Mouse (Mus musculus): ENCODE results near the gene Tlr6. TPM values are rescaled to one million over a fixed set of nuclear protein-coding genes. Genes with fewer than 3 reads are reported as not detected.

Tlr6 gene
- 0.06 and 0.10 TPM in 2 replicates for polyA plus RNA-seq (2012; rRNA removed)

DNA sequence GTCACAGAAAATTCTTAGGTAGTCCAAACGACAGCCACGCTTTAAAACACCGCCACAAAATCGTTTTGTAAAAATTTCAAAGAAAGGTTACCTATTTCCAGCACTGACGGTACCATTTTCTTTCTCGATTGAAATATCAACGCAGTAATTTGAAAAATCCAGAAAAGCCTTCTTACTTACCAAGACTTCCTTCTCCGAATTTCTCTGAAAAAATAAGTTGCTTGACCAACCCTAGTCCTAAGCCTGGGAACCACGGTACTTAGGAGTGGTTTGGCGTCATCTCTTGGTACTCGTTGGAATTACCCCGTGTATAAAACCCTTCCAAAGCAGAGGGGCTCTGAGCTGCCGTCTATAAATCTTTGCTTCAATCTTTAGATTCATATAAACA is at the start of gene Tlr6:
Gene Tlr6, minus strand, starts transcription at position 255 of the 388 bp plus-strand sequence.
- Histone ChIP-seq H3K27me3 (ENCODE audit: control insufficient read depth, insufficient read depth, low read length) (no peaks in the 10 kb centered on the region), H3K4me3 (ENCODE audit: control insufficient read depth, low read depth, low read length) (no peak within 1 kb of the TSS), H3K4me1 (ENCODE audit: control insufficient read depth, insufficient read depth, low read length) (no peaks in the 10 kb centered on the region), H3K36me3 (ENCODE audit: control insufficient read depth, insufficient read depth, low read length) (no peaks in the 10 kb centered on the region), H3K27ac (ENCODE audit: control insufficient read depth, insufficient read depth, low read depth, low read length) (no peak within 1 kb of the TSS)
- TF ChIP-seq POLR2A (IDR thresholded peaks at IDR 0.05; ENCODE audit: control insufficient read depth, low read depth, low read length) (no peak), CTCF (IDR thresholded peaks at IDR 0.05; ENCODE audit: control insufficient read depth, insufficient read depth, insufficient replicate concordance, low read depth, low read length) (no peak)

DNA sequence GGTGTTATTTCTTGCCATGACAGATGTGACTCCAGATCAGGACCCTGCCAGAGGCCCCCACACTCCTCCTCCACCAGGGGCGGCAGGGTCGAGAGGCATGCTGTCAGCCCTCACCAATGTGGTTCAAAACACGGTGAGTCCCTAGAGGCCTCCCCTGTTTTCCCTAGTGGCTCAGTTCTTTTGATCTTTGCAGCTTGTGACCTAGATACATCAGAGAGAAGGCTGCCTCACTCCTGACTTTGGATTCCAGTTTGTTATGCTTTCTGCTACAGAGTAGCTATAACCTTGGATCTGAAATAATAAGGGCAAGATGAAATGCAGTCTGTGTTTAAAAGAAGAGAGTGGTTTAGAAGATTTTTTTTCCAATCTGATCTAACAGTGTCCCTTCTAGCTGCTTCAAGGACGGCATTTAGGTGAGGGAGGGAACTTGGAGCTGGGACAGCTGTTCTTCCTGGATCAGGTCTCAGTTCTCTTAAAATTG is 46.2 kb upstream of the Tlr6 start:
- no peaks in the 10 kb centered on the region for H3K27me3 ChIP-seq (ENCODE audit: control insufficient read depth, insufficient read depth, low read length)
- no peak overlapping the region for H3K4me3 ChIP-seq (ENCODE audit: control insufficient read depth, low read depth, low read length)
- H3K4me1 ChIP-seq (ENCODE audit: control insufficient read depth, insufficient read depth, low read length): peaks cover 3% of the 10 kb centered on the region; the same call in 1 of the 2 replicates
- peak overlapping the region; percentile 60 for H3K27ac ChIP-seq (ENCODE audit: control insufficient read depth, insufficient read depth, low read depth, low read length)
- no peaks in the 10 kb centered on the region for H3K36me3 ChIP-seq (ENCODE audit: control insufficient read depth, insufficient read depth, low read length)
- no peak for TF ChIP-seq POLR2A (IDR thresholded peaks at IDR 0.05; ENCODE audit: control insufficient read depth, low read depth, low read length)
- TF ChIP-seq CTCF (IDR thresholded peaks at IDR 0.05; ENCODE audit: control insufficient read depth, insufficient read depth, insufficient replicate concordance, low read depth, low read length): no peak

GRCm38 (mm10) chr5:65005251-65005650 is 45.4 kb upstream of the Tlr6 start:
- H3K27me3 ChIP-seq (ENCODE audit: control insufficient read depth, insufficient read depth, low read length): no peaks in the 10 kb centered on the region
- no peak for TF ChIP-seq CTCF (IDR thresholded peaks at IDR 0.05; ENCODE audit: control insufficient read depth, insufficient read depth, insufficient replicate concordance, low read depth, low read length)
- TF ChIP-seq POLR2A (IDR thresholded peaks at IDR 0.05; ENCODE audit: control insufficient read depth, low read depth, low read length): no peak
- H3K27ac ChIP-seq (ENCODE audit: control insufficient read depth, insufficient read depth, low read depth, low read length): no peak overlapping the region
- H3K4me3 ChIP-seq (ENCODE audit: control insufficient read depth, low read depth, low read length): no peak overlapping the region
- H3K4me1 ChIP-seq (ENCODE audit: control insufficient read depth, insufficient read depth, low read length): peaks cover 3% of the 10 kb centered on the region; the same call in 1 of the 2 replicates
- H3K36me3 ChIP-seq (ENCODE audit: control insufficient read depth, insufficient read depth, low read length): no peaks in the 10 kb centered on the region

- no peak for TF ChIP-seq CTCF (IDR thresholded peaks at IDR 0.05; ENCODE audit: control insufficient read depth, insufficient read depth, insufficient replicate concordance, low read depth, low read length)
- TF ChIP-seq POLR2A (IDR thresholded peaks at IDR 0.05; ENCODE audit: control insufficient read depth, low read depth, low read length): no peak
- H3K27ac ChIP-seq (ENCODE audit: control insufficient read depth, insufficient read depth, low read depth, low read length): no peak overlapping the region
- H3K36me3 ChIP-seq (ENCODE audit: control insufficient read depth, insufficient read depth, low read length): no peaks in the 10 kb centered on the region
- no peaks in the 10 kb centered on the region for H3K27me3 ChIP-seq (ENCODE audit: control insufficient read depth, insufficient read depth, low read length)
- peaks cover 3% of the 10 kb centered on the region; the same call in 1 of the 2 replicates for H3K4me1 ChIP-seq (ENCODE audit: control insufficient read depth, insufficient read depth, low read length)
- H3K4me3 ChIP-seq (ENCODE audit: control insufficient read depth, low read depth, low read length): no peak overlapping the region
Observed at GRCm38 (mm10) chr5:65003946-65004535, 44.1 kb upstream of the Tlr6 start.

DNA sequence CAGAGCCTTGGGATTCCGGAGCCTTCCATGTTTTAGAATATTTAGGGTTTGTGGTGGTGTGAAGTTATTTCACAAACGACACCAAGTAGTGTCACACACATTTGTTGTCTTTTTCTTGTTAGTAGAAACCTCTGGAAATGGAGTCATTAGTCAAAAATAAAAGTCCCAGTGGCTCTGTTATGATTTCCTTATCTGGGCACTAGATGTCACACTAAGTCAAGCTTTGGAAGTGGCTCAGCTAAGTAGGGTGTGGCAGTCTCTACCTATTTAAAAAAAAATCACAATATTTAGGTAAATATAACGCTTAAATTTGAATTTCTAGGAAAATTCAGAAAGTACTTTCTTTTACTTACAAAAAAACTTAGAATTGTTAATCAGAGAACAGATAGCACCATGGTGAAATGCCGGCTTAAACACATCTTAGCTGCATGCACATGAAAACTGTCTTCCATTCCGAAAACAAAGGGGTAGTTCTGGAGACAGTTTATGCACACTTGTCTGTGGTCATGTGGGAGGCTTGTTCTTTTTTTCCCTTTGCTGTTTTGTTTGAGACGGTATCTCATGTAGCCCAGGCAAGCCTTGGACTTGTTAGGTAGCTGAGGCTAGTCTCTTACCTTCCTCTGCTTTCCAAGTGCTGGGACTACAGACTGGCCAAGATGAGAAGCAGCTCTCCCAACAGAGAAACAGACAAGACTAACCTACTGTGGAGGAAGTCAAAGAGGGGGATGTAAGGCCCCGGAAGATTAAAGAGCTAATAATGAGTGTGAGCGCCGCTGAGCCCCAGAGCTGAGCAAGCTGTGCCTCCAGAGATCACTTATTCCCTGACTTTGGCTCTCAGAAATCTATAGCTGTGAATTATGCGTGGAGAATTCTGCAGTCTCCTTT is 43.3 kb upstream of the Tlr6 start:
- H3K27me3 ChIP-seq (ENCODE audit: control insufficient read depth, insufficient read depth, low read length): no peaks in the 10 kb centered on the region
- H3K4me1 ChIP-seq (ENCODE audit: control insufficient read depth, insufficient read depth, low read length): peaks cover 3% of the 10 kb centered on the region; the same call in 1 of the 2 replicates
- no peak overlapping the region for H3K27ac ChIP-seq (ENCODE audit: control insufficient read depth, insufficient read depth, low read depth, low read length)
- no peak overlapping the region for H3K4me3 ChIP-seq (ENCODE audit: control insufficient read depth, low read depth, low read length)
- no peaks in the 10 kb centered on the region for H3K36me3 ChIP-seq (ENCODE audit: control insufficient read depth, insufficient read depth, low read length)
- TF ChIP-seq POLR2A (IDR thresholded peaks at IDR 0.05; ENCODE audit: control insufficient read depth, low read depth, low read length) (no peak), CTCF (IDR thresholded peaks at IDR 0.05; ENCODE audit: control insufficient read depth, insufficient read depth, insufficient replicate concordance, low read depth, low read length) (no peak)

DNA sequence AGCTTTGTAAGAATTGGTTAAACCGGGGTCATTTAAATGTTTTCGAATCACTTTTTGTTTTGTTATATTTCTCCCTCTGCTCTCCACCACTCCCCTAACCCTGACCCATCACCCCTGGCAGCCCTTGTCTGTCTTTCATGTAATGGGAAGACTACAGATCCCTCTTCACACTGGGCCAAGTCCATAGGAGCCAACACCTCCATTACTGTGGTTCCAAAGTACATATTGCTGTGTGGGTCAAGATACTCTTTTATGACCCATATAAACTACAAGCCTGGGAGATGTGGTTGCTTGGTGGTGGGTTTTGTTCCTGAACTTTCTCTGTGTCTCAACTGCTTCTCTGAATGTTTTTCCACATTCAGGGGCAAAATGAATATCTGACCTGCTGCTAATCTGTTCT is 35.5 kb upstream of the Tlr6 start:
- H3K4me3 ChIP-seq (ENCODE audit: control insufficient read depth, low read depth, low read length): no peak overlapping the region
- no peaks in the 10 kb centered on the region for H3K36me3 ChIP-seq (ENCODE audit: control insufficient read depth, insufficient read depth, low read length)
- H3K27me3 ChIP-seq (ENCODE audit: control insufficient read depth, insufficient read depth, low read length): no peaks in the 10 kb centered on the region
- H3K4me1 ChIP-seq (ENCODE audit: control insufficient read depth, insufficient read depth, low read length): no peaks in the 10 kb centered on the region
- H3K27ac ChIP-seq (ENCODE audit: control insufficient read depth, insufficient read depth, low read depth, low read length): no peak overlapping the region
- TF ChIP-seq POLR2A (IDR thresholded peaks at IDR 0.05; ENCODE audit: control insufficient read depth, low read depth, low read length) (no peak), CTCF (IDR thresholded peaks at IDR 0.05; ENCODE audit: control insufficient read depth, insufficient read depth, insufficient replicate concordance, low read depth, low read length) (no peak)

GRCm38 (mm10) chr5:64992540-64992939 is 32.6 kb upstream of the Tlr6 start:
- H3K4me1 ChIP-seq (ENCODE audit: control insufficient read depth, insufficient read depth, low read length): no peaks in the 10 kb centered on the region
- H3K4me3 ChIP-seq (ENCODE audit: control insufficient read depth, low read depth, low read length): no peak overlapping the region
- H3K27ac ChIP-seq (ENCODE audit: control insufficient read depth, insufficient read depth, low read depth, low read length): no peak overlapping the region
- no peak for TF ChIP-seq CTCF (IDR thresholded peaks at IDR 0.05; ENCODE audit: control insufficient read depth, insufficient read depth, insufficient replicate concordance, low read depth, low read length)
- no peak for TF ChIP-seq POLR2A (IDR thresholded peaks at IDR 0.05; ENCODE audit: control insufficient read depth, low read depth, low read length)
- no peaks in the 10 kb centered on the region for H3K36me3 ChIP-seq (ENCODE audit: control insufficient read depth, insufficient read depth, low read length)
- H3K27me3 ChIP-seq (ENCODE audit: control insufficient read depth, insufficient read depth, low read length): no peaks in the 10 kb centered on the region

Data from testis, adult 2 months (tissue).